13 mouse cellular contexts compared by ENCODE assay signal in the genomic region with DNA sequence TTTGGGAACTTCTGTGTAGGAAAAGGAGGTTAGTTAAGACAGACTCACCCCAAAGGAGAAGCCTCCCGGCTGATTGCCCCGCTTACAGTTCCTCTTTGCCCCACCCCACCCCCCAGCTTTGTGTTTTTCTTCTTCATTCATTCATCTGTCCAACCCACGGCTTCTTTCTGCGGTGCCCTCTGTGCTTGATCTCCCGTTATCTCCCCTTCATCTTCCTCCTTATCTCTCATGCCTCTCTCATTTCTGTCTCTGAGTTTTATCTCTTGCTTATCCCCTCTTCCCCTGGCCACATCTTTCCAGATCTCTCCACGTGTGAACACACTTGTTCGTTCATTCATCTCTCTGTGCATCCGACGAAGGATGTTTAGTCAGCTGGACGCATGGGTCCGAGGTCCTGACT. TPM values are rescaled to one million over a fixed set of nuclear protein-coding genes. Genes with fewer than 3 reads are reported as not detected.
DNase-seq lines count a peak whose midpoint lies in the region; ATAC-seq lines count a peak whose summit lies in the region.
"Had no signal": no experiment of that assay in that cellular context is flagged by ENCODE, and none has a peak within 500 bp of the region (broad histone marks: within the 10 kb centered on the region; RNA-seq: fewer than 3 reads in every experiment).

No protein-coding gene starts in this region.

- no peak overlapping the region for H3K27ac ChIP-seq in heart, embryonic 15.5 days
- H3K27ac ChIP-seq in liver, embryonic 13.5 days = no peak overlapping the region

- 48% methylated on average over 11 of the region's 11 CpGs for WGBS in heart, embryonic 15.5 days
- 15% methylated on average over 11 of the region's 11 CpGs for WGBS in liver, embryonic 13.5 days (ENCODE audit: insufficient replicate concordance)

- H3K9me3 ChIP-seq in heart, embryonic 15.5 days (replicated peaks) = no peaks in the 10 kb centered on the region
- no peaks in the 10 kb centered on the region for H3K9me3 ChIP-seq in liver, embryonic 13.5 days (replicated peaks)

- no peak for DNase-seq in heart, adult 8-10 months (ENCODE audit: low spot score)
- DNase-seq in thymus, postnatal 4 days = peak; percentile 46
- no peak for DNase-seq in thymus, postnatal 10 days (ENCODE audit: low spot score in 2 of 2)
- DNase-seq in liver, embryonic 13.5 days = no peak
- no peak for DNase-seq in layer of hippocampus, postnatal 10 days (ENCODE audit: low spot score in 2 of 2)
- DNase-seq in left cerebral cortex, postnatal 25 days (ENCODE audit: low spot score in 2 of 2) = no peak
- DNase-seq in cerebellum, postnatal 4 days (ENCODE audit: low spot score in 2 of 2) = no peak
- DNase-seq: cerebellum, adult 9-10 months had no signal

- ATAC-seq in heart, embryonic 15.5 days (replicated peaks; ENCODE audit: insufficient number of reproducible peaks, insufficient read depth, low FRiP score, low read depth) = no peak
- ATAC-seq in liver, embryonic 13.5 days (ENCODE audit: low read depth) = no peak

- intact Hi-C loops in left cerebral cortex, postnatal 25 days (cut with DNase I) = no loop called here

- H3K4me1 ChIP-seq in heart, embryonic 15.5 days (replicated peaks) = peaks cover 11% of the 10 kb centered on the region
- H3K4me1 ChIP-seq in liver, embryonic 13.5 days (replicated peaks) = peaks cover 20% of the 10 kb centered on the region

- peak overlapping the region; percentile 18 for H3K4me3 ChIP-seq in heart, embryonic 15.5 days
- H3K4me3 ChIP-seq in liver, embryonic 13.5 days (replicated peaks) = peak overlapping the region; percentile 41

- H3K4me2 ChIP-seq in heart, embryonic 15.5 days = peak overlapping the region; percentile 21; the same call in 1 of the 2 replicates
- H3K4me2 ChIP-seq in liver, embryonic 13.5 days = peak overlapping the region; percentile 38
- H3K4me2 ChIP-seq: heart, embryonic 11.5 days had no signal

- H3K36me3 ChIP-seq in heart, embryonic 15.5 days = no peaks in the 10 kb centered on the region
- no peaks in the 10 kb centered on the region for H3K36me3 ChIP-seq in liver, embryonic 13.5 days

- H3K27me3 ChIP-seq in heart, embryonic 15.5 days = peaks cover 79% of the 10 kb centered on the region
- peaks cover 78% of the 10 kb centered on the region for H3K27me3 ChIP-seq in liver, embryonic 13.5 days

- H3K9ac ChIP-seq in heart, embryonic 15.5 days = no peak overlapping the region
- H3K9ac ChIP-seq in liver, embryonic 13.5 days = no peak overlapping the region

RNA-seq across cellular contexts. Expression of gene Tnf, which starts 0.7 kb away (rescaled TPM):
- polyA plus RNA-seq in heart, embryonic 15.5 days (2015; fragmentation: Nextera tagmentation; extraction: Ambion mirVana) = 0.43 TPM in 1 of 2 replicates, not detected in the other
- under 1 TPM; 0.25 to 0.97 (median 0.52) TPM for total RNA-seq in heart, adult 8-10 months (2022)
- polyA plus RNA-seq in liver, embryonic 13.5 days (2015; fragmentation: Nextera tagmentation; extraction: Ambion mirVana) = 0.25 and 0.35 TPM in 2 replicates
- not detected for total RNA-seq in layer of hippocampus, postnatal 10 days (2021)
- total RNA-seq in left cerebral cortex, postnatal 25 days (2021) = not detected
- polyA plus RNA-seq: heart, embryonic 11.5 days had no signal

RNA-seq across cellular contexts. Expression of gene Lta, which starts 4.0 kb away (rescaled TPM):
- 0.09 and 0.62 TPM in 2 replicates for polyA plus RNA-seq in heart, embryonic 15.5 days (2015; fragmentation: Nextera tagmentation; extraction: Ambion mirVana)
- total RNA-seq in heart, adult 8-10 months (2022) = under 1 TPM in 1 of 4 experiments, not detected in 3; 0.44 TPM
- polyA plus RNA-seq in liver, embryonic 13.5 days (2015; fragmentation: Nextera tagmentation; extraction: Ambion mirVana) = 0.07 and 0.10 TPM in 2 replicates
- total RNA-seq in layer of hippocampus, postnatal 10 days (2021) = under 1 TPM; 0.43 to 0.71 TPM
- total RNA-seq in left cerebral cortex, postnatal 25 days (2021) = under 1 TPM; 0.34 to 0.39 TPM
- polyA plus RNA-seq: heart, embryonic 11.5 days had no signal

RNA-seq across cellular contexts. Expression of gene Ltb, which starts 6.9 kb away (rescaled TPM):
- 1.5 and 4.8 TPM in 2 replicates for polyA plus RNA-seq in heart, embryonic 15.5 days (2015; fragmentation: Nextera tagmentation; extraction: Ambion mirVana)
- total RNA-seq in heart, adult 8-10 months (2022) = 1 to 10 TPM in 1 of 4 experiments, under 1 TPM in 3; 0.69 to 1.6 (median 0.80) TPM
- 0.53 and 0.80 TPM in 2 replicates for polyA plus RNA-seq in liver, embryonic 13.5 days (2015; fragmentation: Nextera tagmentation; extraction: Ambion mirVana)
- 1 to 10 TPM in 1 of 2 experiments, under 1 TPM in 1; 0.74 to 1.2 TPM for total RNA-seq in layer of hippocampus, postnatal 10 days (2021)
- under 1 TPM; 0.64 to 0.99 TPM for total RNA-seq in left cerebral cortex, postnatal 25 days (2021)

RNA-seq across cellular contexts. Expression of gene Lst1, which starts 12.9 kb away (rescaled TPM):
- 8.1 and 12.2 TPM in 2 replicates for polyA plus RNA-seq in heart, embryonic 15.5 days (2015; fragmentation: Nextera tagmentation; extraction: Ambion mirVana)
- 1 to 10 TPM; 1.8 to 3.6 (median 2.6) TPM for total RNA-seq in heart, adult 8-10 months (2022)
- polyA plus RNA-seq in liver, embryonic 13.5 days (2015; fragmentation: Nextera tagmentation; extraction: Ambion mirVana) = 21.6 and 29.0 TPM in 2 replicates
- total RNA-seq in layer of hippocampus, postnatal 10 days (2021) = 10 to 100 TPM; 15.6 to 17.2 TPM
- 10 to 100 TPM in 1 of 2 experiments, 1 to 10 TPM in 1; 6.1 to 10.1 TPM for total RNA-seq in left cerebral cortex, postnatal 25 days (2021)

RNA-seq across cellular contexts. Expression of gene Gm16181, which starts 19.5 kb away (rescaled TPM):
- polyA plus RNA-seq in heart, embryonic 15.5 days (2015; fragmentation: Nextera tagmentation; extraction: Ambion mirVana) = 0.35 and 0.48 TPM in 2 replicates
- under 1 TPM in 1 of 4 experiments, not detected in 3; 0.72 TPM for total RNA-seq in heart, adult 8-10 months (2022)
- polyA plus RNA-seq in liver, embryonic 13.5 days (2015; fragmentation: Nextera tagmentation; extraction: Ambion mirVana) = 0.36 TPM in 1 of 2 replicates, not detected in the other
- total RNA-seq in layer of hippocampus, postnatal 10 days (2021) = not detected
- total RNA-seq in left cerebral cortex, postnatal 25 days (2021) = not detected
- total RNA-seq: left cerebral cortex, postnatal 36 days had no signal
- polyA plus RNA-seq: frontal cortex, adult 2 months; large intestine, adult 2 months had no signal
